Mouse (Mus musculus): ENCODE measurements at regions not wholly inside any gene's neighbourhood (a gene's known extent, or its start where the extent isn't known, plus 50 kb on each side); places are given as distances from the start of the nearest gene placed in this dataset.
"Not testable (repeated sequence)": the region's sequence is repeated elsewhere in the genome, so short reads cannot be mapped to it uniquely, and the experiment has no call there.

DNA sequence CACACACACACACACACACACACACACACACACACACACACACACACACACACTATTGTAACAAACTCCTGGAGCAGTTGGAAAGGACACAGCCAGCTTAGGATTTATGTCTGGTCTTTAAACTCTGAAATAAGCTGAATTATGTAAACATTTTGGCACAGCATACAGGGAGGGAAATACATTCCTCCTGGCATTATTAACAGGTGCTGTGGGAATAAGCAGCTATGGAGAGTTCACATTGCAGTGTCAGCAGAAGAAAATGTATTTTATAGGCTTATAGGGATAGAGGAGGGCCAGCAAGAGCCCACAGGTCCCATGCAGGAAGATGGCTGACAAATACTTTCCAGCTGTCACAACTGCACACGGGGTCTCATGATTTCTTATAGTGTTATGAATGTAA, 100.8 kb upstream of the Arhgap20 start:
- DNase-seq = no peak

DNA sequence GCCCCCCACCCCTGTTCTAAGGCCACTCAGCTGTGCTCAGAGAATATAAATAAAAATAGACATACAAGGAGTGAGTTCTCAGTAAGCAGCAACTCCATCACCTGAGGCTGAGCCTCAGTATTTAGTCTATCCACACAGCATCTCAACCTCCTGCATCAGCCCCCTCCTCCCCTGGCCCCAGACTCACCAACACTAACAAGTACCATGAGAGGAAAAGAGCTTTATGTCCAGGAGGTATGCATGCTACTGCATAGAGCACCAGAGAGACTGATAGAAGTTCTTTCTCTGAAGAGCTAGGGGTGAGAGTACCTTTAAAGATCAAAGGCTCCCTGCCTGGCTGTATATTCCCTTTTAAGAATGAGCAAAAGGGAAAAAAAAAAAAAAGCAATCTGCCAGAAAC, 100.3 kb upstream of the Arhgap20 start:
- DNase-seq = no peak

DNA sequence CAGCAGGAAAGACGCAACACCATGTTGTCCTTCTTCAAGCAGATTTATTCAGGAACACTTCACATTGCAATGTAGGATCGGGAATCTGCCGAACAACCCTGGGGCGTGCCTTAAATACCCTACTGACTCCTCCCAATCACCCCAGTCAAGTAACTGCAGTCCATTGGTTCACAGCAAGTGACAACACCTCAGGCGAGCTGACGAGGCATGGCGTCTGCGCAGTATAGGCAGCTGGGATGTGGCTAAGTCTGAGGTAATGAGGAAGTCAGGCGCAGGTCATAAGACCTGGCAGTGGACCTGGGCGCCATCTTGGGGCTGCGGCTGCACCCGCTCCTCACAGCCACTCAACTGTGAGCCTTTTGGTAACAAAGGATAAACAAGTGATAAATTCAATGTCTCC, 96.2 kb upstream of the Arhgap20 start:
- not testable (repeated sequence) for DNase-seq

DNA sequence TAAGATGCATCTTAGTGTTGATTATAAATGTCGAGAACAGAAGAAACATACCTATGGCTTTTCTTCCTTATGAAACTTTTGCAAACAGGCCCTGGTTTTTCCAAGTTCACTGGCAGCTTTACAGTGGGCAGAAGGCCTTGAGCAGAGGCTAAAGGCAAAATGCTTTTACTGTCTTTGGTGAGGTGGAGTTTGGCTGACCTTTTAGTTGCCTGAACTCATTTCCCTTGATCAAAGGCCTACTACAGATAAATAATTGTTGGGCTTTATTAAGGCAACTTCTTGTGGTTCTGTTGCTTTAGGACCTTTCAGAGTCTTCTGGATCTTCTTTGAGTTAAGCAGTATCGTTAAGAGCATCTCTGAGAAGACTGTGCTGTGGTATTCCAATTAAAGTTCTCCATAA, 94.6 kb upstream of the Arhgap20 start:
- no peak for DNase-seq

DNA sequence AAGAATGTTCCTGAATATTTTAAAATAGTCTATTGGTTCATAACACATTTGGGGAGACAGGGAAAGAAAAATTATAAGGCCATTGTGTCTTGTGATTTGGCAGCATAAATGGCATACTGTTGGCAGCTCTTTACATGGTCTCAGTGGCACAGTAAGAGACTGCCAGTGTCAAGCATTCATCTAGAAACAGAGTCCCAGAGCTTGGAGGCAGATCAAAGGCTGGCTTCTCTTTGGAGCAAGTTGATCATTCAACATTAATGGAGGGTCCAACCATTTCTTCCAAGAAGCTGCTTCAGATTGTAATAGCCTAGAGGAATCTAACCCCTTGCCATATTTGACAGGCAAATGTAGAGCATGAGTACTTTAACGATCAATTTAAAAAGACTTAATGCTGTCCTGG, 78.6 kb upstream of the Arhgap20 start:
- DNase-seq = no peak

DNA sequence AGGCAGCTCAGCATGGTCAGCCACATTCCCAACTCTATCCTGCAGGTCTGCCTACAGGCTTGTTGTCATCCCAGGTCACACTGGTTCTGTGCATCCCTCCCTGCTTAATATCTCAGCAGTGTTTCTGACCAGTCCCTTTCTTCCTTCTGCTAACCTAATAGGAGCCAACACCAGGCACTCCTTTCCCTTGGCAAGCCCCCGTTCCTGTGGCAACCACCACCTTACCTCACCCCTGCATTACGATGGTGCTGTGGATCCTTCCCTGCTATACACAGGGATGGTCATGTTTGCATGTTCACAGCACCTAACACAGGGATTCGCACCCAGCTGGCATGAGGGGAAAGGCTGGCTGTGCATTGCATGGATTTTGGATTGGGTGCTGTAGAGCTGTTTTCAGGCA, 50.8 kb upstream of the Arhgap20 start:
- DNase-seq = no peak
